Mouse (Mus musculus) thymus, postnatal 4 days (tissue): Measurements from ENCODE around the gene Zfp3.

ENCODE experiments used
- DNase-seq: peaks from one replicate; pipeline ENCODE4 v3.0.0; 2021

The Zfp3 gene

DNA sequence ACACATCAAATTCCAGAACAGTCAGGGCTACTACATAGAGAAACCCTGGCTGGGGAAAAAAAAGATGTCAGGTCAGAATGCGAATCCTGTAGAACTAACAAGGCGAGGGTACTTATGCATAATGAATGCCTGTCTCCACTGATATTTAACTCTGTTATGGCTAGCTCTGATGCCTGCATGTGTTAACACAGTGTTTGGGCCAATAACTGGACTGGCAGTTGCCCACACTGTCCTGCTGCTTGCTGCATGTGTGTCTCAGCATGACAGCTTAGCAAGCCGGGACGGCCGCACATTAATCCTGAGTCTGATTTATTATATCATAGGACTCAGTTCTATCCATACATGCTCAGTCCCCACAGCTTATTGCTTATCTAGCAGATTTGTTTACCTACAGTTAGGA is 47.0 kb downstream of the Zfp3 start:
- DNase-seq: no peak

DNA sequence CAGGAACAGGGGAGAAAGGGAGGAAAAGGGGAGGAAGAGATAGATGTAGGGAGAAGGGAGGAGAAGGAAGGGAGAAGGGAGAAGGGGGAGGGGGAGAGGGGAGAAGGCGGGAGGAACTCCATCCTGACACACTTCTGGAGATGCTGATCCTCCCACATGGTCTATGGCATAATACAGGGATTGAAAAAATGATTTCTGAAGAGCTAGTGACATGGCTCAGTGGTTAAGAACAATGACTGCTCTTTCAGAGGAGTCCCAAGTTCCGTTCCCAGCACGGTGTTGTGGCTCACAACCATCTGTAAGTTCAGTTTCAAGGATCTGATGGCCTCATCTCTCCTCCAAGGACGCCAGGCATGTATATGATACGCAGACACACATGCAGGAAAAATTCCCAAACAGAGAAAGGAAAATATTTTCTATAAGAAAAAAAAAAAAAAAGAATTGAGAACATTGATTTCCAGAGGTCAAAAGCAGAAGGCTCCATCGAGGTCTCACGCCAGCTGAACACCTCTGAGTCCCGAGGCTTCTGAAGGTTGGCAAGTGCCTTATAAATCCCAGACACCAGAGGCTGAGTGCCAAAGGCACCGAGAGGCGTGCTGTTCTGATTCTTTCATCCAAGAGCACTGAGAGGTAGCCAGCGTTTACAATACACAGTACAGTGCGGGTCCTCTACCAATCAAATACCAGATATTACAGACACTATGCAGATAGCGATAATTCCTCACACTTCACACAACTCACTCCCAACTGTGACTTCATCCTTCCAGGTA is 47.6 kb downstream of the Zfp3 start:
- no peak for DNase-seq

DNA sequence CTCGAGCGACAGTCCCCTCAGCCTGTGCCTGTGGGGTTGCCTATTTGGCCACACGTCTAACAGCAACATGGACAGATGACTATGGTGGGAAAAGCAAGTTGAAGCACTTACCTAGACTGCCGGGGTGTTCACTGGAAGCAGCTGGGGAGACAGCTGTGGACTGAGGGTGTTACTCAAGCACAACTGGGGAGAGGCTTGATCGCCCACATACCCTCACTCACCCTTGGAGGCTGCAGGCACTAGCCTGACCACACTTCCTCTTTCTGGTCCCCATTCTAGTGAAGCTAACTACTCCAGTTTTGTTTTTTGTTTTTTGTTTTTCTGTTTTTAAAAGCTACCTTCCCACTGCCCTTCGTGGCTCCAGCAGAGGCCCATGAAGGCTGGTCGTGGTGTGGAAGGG is 48.4 kb downstream of the Zfp3 start, which contains the start of gene Scimp:
Scimp (minus strand) TSS at position 222 of the 400 bp plus-strand sequence.
- no peak for DNase-seq

DNA sequence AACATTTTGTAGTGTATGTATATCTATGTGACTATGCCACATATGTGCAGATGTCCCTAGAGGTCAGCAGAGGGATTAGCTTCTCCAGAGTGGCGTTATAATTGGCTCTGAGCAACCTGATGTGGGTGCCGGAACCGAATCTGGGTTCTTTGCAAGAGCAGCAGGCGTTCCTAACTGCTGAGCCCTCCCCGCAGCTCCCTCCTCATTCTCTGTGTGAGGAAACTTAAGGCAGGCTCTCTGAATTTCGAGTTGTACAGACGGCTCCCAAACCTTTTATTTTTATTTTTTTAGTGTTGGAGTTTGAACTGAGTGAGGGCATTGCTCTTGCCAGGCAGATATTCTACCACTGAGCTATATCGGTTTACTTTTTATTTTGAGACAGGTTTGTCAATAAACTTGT is 51.1 kb downstream of the Zfp3 start:
- no peak for DNase-seq

DNA sequence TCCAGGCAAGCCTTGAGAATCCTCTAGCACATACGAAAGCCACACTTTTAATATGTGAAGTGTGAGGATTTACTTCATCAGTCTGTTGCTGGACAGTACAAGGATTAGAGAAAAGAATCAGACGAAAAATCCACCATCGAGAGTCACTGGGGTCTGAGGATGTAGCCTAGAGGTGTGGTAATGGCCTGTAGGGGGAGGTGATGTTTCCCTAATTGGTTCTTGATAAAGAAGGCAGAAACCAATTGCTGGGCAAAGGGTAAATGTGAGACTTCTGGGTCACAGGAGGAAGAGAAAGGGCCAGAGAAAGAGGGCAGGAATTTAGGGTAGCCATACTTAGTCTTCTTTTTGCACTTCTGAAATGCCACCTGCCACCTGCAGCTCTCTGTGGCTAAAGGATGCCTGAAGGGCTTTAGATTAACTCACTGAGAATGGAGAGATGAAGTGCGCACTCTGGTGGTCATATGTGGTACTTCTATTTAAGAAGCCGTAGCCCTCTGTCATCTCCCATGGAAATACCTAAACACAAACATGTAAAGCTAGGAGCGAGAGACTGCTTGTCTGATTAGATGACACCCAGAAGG is 51.6 kb downstream of the Zfp3 start:
- DNase-seq: peak; percentile 65

DNA sequence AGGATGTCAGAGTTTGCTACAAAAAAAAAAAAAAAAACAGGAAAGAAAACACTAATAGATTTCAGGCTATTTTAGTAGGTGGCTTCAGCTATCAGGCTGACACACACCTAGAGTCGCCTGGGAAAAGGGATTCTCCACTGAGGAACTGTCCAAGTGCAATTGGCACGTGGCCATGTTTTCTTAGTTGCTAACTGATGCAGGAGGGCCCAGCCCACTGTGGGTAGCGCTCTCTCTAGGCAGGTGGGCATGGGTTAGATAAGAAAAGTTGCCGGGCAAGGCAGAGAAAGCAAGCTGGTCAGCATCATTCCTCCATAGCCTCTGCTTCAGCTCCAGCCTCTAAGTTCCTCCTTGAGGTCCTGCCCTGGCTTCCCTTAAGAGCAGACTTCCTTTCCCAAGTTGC is 52.8 kb downstream of the Zfp3 start:
- DNase-seq: no peak

DNA sequence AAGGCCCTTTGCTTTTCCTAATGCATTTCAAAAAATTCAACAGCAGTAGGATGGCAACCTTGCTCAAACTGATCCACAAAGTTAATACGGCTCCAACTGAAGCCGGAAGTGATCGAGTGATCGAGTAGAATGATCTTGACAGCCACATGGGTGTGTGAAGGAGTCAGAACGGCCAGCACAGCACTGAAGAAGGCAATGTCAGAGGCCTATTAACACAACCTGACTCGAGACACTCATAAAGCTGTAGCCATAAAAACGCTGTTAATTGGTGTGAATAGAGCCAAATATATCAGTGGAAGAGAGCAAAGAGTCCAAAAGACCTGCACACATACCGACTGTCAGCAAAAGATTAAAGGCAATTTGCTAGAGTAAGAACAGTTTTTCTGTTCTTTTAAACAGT is 56.1 kb downstream of the Zfp3 start:
- DNase-seq: no peak

DNA sequence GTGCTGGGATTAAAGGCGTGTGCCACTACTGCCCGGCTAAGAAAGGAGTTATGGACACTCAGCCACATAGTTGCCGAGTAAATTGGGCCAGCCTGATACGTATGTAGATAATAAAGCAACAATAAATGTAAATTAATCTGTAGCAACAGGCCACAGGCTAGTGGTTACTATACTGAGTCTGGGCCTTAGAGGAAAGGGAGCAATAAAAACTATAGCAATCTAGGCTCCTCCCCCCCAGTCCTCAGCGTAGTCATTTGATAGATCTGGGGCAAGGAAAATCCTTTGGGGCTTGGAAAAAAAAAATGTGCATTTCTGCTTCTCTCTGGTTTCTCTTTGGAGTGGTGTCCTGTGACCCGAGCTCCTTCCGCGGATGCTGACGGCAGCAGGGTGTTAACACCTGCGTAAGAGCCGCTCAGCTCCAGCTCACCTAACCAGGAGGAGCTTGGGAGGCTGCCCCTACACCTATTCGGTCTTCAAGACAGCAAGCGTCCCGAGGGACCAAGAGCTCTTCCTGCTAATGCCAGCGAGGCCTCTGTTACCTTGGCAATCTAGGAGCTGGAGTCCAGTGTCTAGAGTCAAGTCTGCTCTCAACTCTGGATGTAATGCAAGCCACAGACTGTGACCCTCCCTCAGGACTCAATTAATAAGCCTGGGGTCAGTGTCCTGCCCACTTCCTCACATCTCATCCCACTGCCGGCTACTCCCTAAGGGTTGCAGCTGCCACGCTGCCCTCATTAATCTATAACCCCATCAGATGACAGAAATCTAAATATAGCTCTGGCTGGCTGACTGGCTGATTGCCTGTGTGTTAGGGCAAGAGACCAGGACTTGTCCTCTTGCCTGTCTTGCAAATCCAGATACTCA is 58.0 kb downstream of the Zfp3 start:
- DNase-seq: no peak
